Mouse (Mus musculus) embryonic fibroblast, embryonic 13.5 days (primary cell): ENCODE measurements around the gene Nudt15.

Experiments
- CTCF ChIP-seq: IDR thresholded peaks from 2 replicates; pipeline ENCODE4 v1.5.1; 2011; ENCODE audit warnings: mild to moderate bottlenecking, control low read depth, low read length, moderate library complexity, borderline replicate concordance; ENCODE audit not compliant: insufficient read depth
- POLR2A ChIP-seq: IDR thresholded peaks from 2 replicates; pipeline ENCODE4 v1.6.1; 2011; ENCODE audit warnings: low read depth, mild to moderate bottlenecking, control low read depth, low read length, moderate library complexity

- TF ChIP-seq POLR2A (no peak), CTCF (no peak)
Measured at GRCm38 (mm10) chr14:73501721-73502120, 46.3 kb downstream of the Nudt15 start.
